Mouse (Mus musculus): Measurements from ENCODE around the gene Ap5z1. TPM values are rescaled to one million over a fixed set of nuclear protein-coding genes. Genes with fewer than 3 reads are reported as not detected.

The Ap5z1 gene
- 8.8 and 9.2 TPM in 2 replicates for polyA plus RNA-seq (2016; fragmentation: Nextera tagmentation; extraction: Ambion mirVana)

- peak within 1 kb of the TSS; percentile 79 for H3K27ac ChIP-seq
- peaks cover 40% of the 10 kb centered on the region for H3K36me3 ChIP-seq
- H3K4me1 ChIP-seq (replicated peaks), result peaks cover 9% of the 10 kb centered on the region
- H3K4me3 ChIP-seq (replicated peaks), result peak within 1 kb of the TSS; percentile 83
- peak within 1 kb of the TSS; percentile 93 for H3K4me2 ChIP-seq
- H3K9ac ChIP-seq (replicated peaks), result peak within 1 kb of the TSS; percentile 61
- WGBS, result 2% methylated on average over 60 of the region's 60 CpGs
- H3K27me3 ChIP-seq, result no peaks in the 10 kb centered on the region
- ATAC-seq (ENCODE audit: insufficient number of reproducible peaks, insufficient read depth, low FRiP score, low TSS enrichment, low read depth), result peak; percentile 79
- H3K9me3 ChIP-seq, result no peaks in the 10 kb centered on the region
Measured at GRCm38 (mm10) chr5:142463461-142464454, at the start of gene Ap5z1. TSS of gene Ap5z1 (plus strand) at chr5:142463944.

- 34% methylated on average over 6 of the region's 6 CpGs for WGBS
- no peak for ATAC-seq (ENCODE audit: insufficient number of reproducible peaks, insufficient read depth, low FRiP score, low TSS enrichment, low read depth)
- H3K9me3 ChIP-seq, result no peaks in the 10 kb centered on the region
- H3K36me3 ChIP-seq, result peaks cover 29% of the 10 kb centered on the region
- no peak overlapping the region for H3K4me2 ChIP-seq
- H3K4me3 ChIP-seq (replicated peaks), result no peak overlapping the region
- H3K27me3 ChIP-seq, result no peaks in the 10 kb centered on the region
- peaks cover 51% of the 10 kb centered on the region for H3K4me1 ChIP-seq (replicated peaks)
- no peak overlapping the region for H3K27ac ChIP-seq
- H3K9ac ChIP-seq (replicated peaks), result no peak overlapping the region
Measured at GRCm38 (mm10) chr5:142415401-142415800, 48.3 kb upstream of the Ap5z1 start.

- H3K4me1 ChIP-seq (replicated peaks), result peaks cover 43% of the 10 kb centered on the region
- WGBS, result 29% methylated on average over 14 of the region's 14 CpGs
- no peaks in the 10 kb centered on the region for H3K27me3 ChIP-seq
- H3K4me2 ChIP-seq, result no peak overlapping the region
- no peak for ATAC-seq (ENCODE audit: insufficient number of reproducible peaks, insufficient read depth, low FRiP score, low TSS enrichment, low read depth)
- no peak overlapping the region for H3K9ac ChIP-seq (replicated peaks)
- no peaks in the 10 kb centered on the region for H3K9me3 ChIP-seq
- peaks cover 37% of the 10 kb centered on the region for H3K36me3 ChIP-seq
- no peak overlapping the region for H3K4me3 ChIP-seq (replicated peaks)
- H3K27ac ChIP-seq, result no peak overlapping the region
Measured at GRCm38 (mm10) chr5:142416070-142416775, 47.5 kb upstream of the Ap5z1 start.

- 96% methylated on average over 3 of the region's 3 CpGs for WGBS
- H3K4me2 ChIP-seq, result no peak overlapping the region
- H3K9ac ChIP-seq (replicated peaks), result no peak overlapping the region
- H3K36me3 ChIP-seq, result peaks cover 40% of the 10 kb centered on the region
- H3K27me3 ChIP-seq, result no peaks in the 10 kb centered on the region
- ATAC-seq (ENCODE audit: insufficient number of reproducible peaks, insufficient read depth, low FRiP score, low TSS enrichment, low read depth), result no peak
- H3K4me3 ChIP-seq (replicated peaks), result no peak overlapping the region
- no peaks in the 10 kb centered on the region for H3K9me3 ChIP-seq
- H3K27ac ChIP-seq, result no peak overlapping the region
- H3K4me1 ChIP-seq (replicated peaks), result peaks cover 43% of the 10 kb centered on the region
Measured at GRCm38 (mm10) chr5:142417104-142417503, 46.6 kb upstream of the Ap5z1 start.

GRCm38 (mm10) chr5:142417876-142418275 is 45.9 kb upstream of the Ap5z1 start:
- no peak for ATAC-seq (ENCODE audit: insufficient number of reproducible peaks, insufficient read depth, low FRiP score, low TSS enrichment, low read depth)
- Histone ChIP-seq H3K27me3 (no peaks in the 10 kb centered on the region), H3K27ac (no peak overlapping the region), H3K4me2 (no peak overlapping the region), H3K36me3 (peaks cover 41% of the 10 kb centered on the region), H3K9me3 (no peaks in the 10 kb centered on the region), H3K4me3 (replicated peaks) (no peak overlapping the region), H3K4me1 (replicated peaks) (peaks cover 36% of the 10 kb centered on the region), H3K9ac (replicated peaks) (no peak overlapping the region; the same call in 1 of the 2 replicates)
- WGBS, result 77% methylated on average over 9 of the region's 9 CpGs

- 91% methylated on average over 4 of the region's 4 CpGs for WGBS
- H3K27ac ChIP-seq, result no peak overlapping the region
- no peak for ATAC-seq (ENCODE audit: insufficient number of reproducible peaks, insufficient read depth, low FRiP score, low TSS enrichment, low read depth)
- peaks cover 31% of the 10 kb centered on the region for H3K4me1 ChIP-seq (replicated peaks)
- H3K4me2 ChIP-seq, result no peak overlapping the region
- no peaks in the 10 kb centered on the region for H3K27me3 ChIP-seq
- no peak overlapping the region for H3K9ac ChIP-seq (replicated peaks)
- no peak overlapping the region for H3K4me3 ChIP-seq (replicated peaks)
- no peaks in the 10 kb centered on the region for H3K9me3 ChIP-seq
- peaks cover 41% of the 10 kb centered on the region for H3K36me3 ChIP-seq
Measured at GRCm38 (mm10) chr5:142418419-142418818, 45.3 kb upstream of the Ap5z1 start.

- no peaks in the 10 kb centered on the region for H3K9me3 ChIP-seq
- H3K9ac ChIP-seq (replicated peaks), result no peak overlapping the region
- H3K27ac ChIP-seq, result no peak overlapping the region
- no peak overlapping the region for H3K4me2 ChIP-seq
- H3K36me3 ChIP-seq, result peaks cover 43% of the 10 kb centered on the region
- WGBS, result 94% methylated on average over 4 of the region's 4 CpGs
- H3K27me3 ChIP-seq, result no peaks in the 10 kb centered on the region
- H3K4me3 ChIP-seq (replicated peaks), result no peak overlapping the region
- H3K4me1 ChIP-seq (replicated peaks), result peaks cover 22% of the 10 kb centered on the region
- no peak for ATAC-seq (ENCODE audit: insufficient number of reproducible peaks, insufficient read depth, low FRiP score, low TSS enrichment, low read depth)
Measured at GRCm38 (mm10) chr5:142420317-142420716, 43.4 kb upstream of the Ap5z1 start.

- H3K36me3 ChIP-seq, result peaks cover 43% of the 10 kb centered on the region
- H3K4me1 ChIP-seq (replicated peaks), result peaks cover 21% of the 10 kb centered on the region; the same call in 1 of the 2 replicates
- ATAC-seq (ENCODE audit: insufficient number of reproducible peaks, insufficient read depth, low FRiP score, low TSS enrichment, low read depth), result no peak
- H3K9me3 ChIP-seq, result no peaks in the 10 kb centered on the region
- no peaks in the 10 kb centered on the region for H3K27me3 ChIP-seq
- no peak overlapping the region for H3K27ac ChIP-seq
- H3K4me2 ChIP-seq, result no peak overlapping the region
- WGBS, result 96% methylated on average over 9 of the region's 9 CpGs
- no peak overlapping the region for H3K9ac ChIP-seq (replicated peaks)
- H3K4me3 ChIP-seq (replicated peaks), result no peak overlapping the region
Measured at GRCm38 (mm10) chr5:142420920-142421319, 42.8 kb upstream of the Ap5z1 start.

- 83% methylated on average over 5 of the region's 5 CpGs for WGBS
- no peaks in the 10 kb centered on the region for H3K27me3 ChIP-seq
- H3K4me1 ChIP-seq (replicated peaks), result 0 out of 2 replicates have a peak, but pooled peaks cover 12% of the 10 kb centered on the region
- H3K4me2 ChIP-seq, result no peak overlapping the region
- no peaks in the 10 kb centered on the region for H3K9me3 ChIP-seq
- H3K36me3 ChIP-seq, result peaks cover 43% of the 10 kb centered on the region
- ATAC-seq (ENCODE audit: insufficient number of reproducible peaks, insufficient read depth, low FRiP score, low TSS enrichment, low read depth), result no peak
- H3K4me3 ChIP-seq (replicated peaks), result no peak overlapping the region
- H3K27ac ChIP-seq, result no peak overlapping the region
- no peak overlapping the region for H3K9ac ChIP-seq (replicated peaks)
Measured at GRCm38 (mm10) chr5:142421886-142422285, 41.9 kb upstream of the Ap5z1 start.

GRCm38 (mm10) chr5:142423141-142423540 is 40.6 kb upstream of the Ap5z1 start:
- WGBS, result 90% methylated on average over 10 of the region's 10 CpGs
- no peak overlapping the region for H3K9ac ChIP-seq (replicated peaks)
- no peaks in the 10 kb centered on the region for H3K9me3 ChIP-seq
- 0 out of 2 replicates have a peak, but pooled peaks cover 17% of the 10 kb centered on the region for H3K4me1 ChIP-seq (replicated peaks)
- H3K27me3 ChIP-seq, result no peaks in the 10 kb centered on the region
- H3K27ac ChIP-seq, result no peak overlapping the region
- H3K36me3 ChIP-seq, result peaks cover 39% of the 10 kb centered on the region
- H3K4me2 ChIP-seq, result no peak overlapping the region
- no peak overlapping the region for H3K4me3 ChIP-seq (replicated peaks)
- ATAC-seq (ENCODE audit: insufficient number of reproducible peaks, insufficient read depth, low FRiP score, low TSS enrichment, low read depth), result no peak

- no peak overlapping the region for H3K9ac ChIP-seq (replicated peaks)
- no peak overlapping the region for H3K4me3 ChIP-seq (replicated peaks)
- 0 out of 2 replicates have a peak, but pooled peaks cover 17% of the 10 kb centered on the region for H3K4me1 ChIP-seq (replicated peaks)
- no peak overlapping the region for H3K27ac ChIP-seq
- WGBS, result 64% methylated on average over 3 of the region's 3 CpGs
- no peaks in the 10 kb centered on the region for H3K9me3 ChIP-seq
- peaks cover 35% of the 10 kb centered on the region for H3K36me3 ChIP-seq
- ATAC-seq (ENCODE audit: insufficient number of reproducible peaks, insufficient read depth, low FRiP score, low TSS enrichment, low read depth), result no peak
- H3K4me2 ChIP-seq, result no peak overlapping the region
- no peaks in the 10 kb centered on the region for H3K27me3 ChIP-seq
Measured at GRCm38 (mm10) chr5:142423701-142424100, 40.0 kb upstream of the Ap5z1 start.
